Mouse (Mus musculus) lung, embryonic 16.5 days (tissue): ENCODE measurements around the gene Mup18. TPM values are rescaled to one million over a fixed set of nuclear protein-coding genes. Genes with fewer than 3 reads are reported as not detected.
"Not testable (repeated sequence)": the region's sequence is repeated elsewhere in the genome, so short reads cannot be mapped to it uniquely, and the experiment has no call there.

Experiments used
- ATAC-seq: fragments of 200-750 bp; cut with Nextera tagmentation; 2 replicates; pipeline ENCODE4 v1.8.0; 2017; ENCODE audit warnings: low read depth, mild to moderate bottlenecking, moderate library complexity
- H3K27ac ChIP-seq: fragments of 300-500 bp; sonication (generic); 2 replicates; pipeline ENCODE4 v1.5.1; 2014; ENCODE audit warnings: mild to moderate bottlenecking, control low read depth, low read length
- H3K27me3 ChIP-seq: fragments of 300-500 bp; sonication (generic); 2 replicates; pipeline ENCODE4 v1.6.1; 2014; ENCODE audit warnings: low read depth, low read length, mixed read lengths; ENCODE audit not compliant: control insufficient read depth, insufficient read depth
- H3K36me3 ChIP-seq: fragments of 300-500 bp; sonication (generic); 2 replicates; pipeline ENCODE4 v1.6.1; 2014; ENCODE audit warnings: low read length; ENCODE audit not compliant: control insufficient read depth, insufficient read depth
- H3K4me1 ChIP-seq: fragments of 300-500 bp; sonication (generic); replicated peaks from 2 replicates; pipeline ENCODE4 v1.6.1; 2014; ENCODE audit warnings: low read length, mixed read lengths; ENCODE audit not compliant: control insufficient read depth, insufficient read depth
- H3K4me2 ChIP-seq: fragments of 300-500 bp; sonication (generic); 2 replicates; pipeline ENCODE4 v1.6.1; 2014; ENCODE audit warnings: low read depth, low read length, control low read depth
- H3K4me3 ChIP-seq: fragments of 300-500 bp; sonication (generic); 2 replicates; pipeline ENCODE4 v1.5.1; 2014; ENCODE audit warnings: mild to moderate bottlenecking, low read length, control low read depth
- H3K9ac ChIP-seq: fragments of 300-500 bp; sonication (generic); 2 replicates; pipeline ENCODE4 v1.6.1; 2014; ENCODE audit warnings: low read length, control low read depth
- H3K9me3 ChIP-seq: fragments of 300-500 bp; sonication (generic); 2 replicates; pipeline ENCODE4 v1.6.1; 2016; ENCODE audit warnings: low read length; ENCODE audit not compliant: control insufficient read depth
- WGBS: fragments of 180-500 bp; shearing (Covaris S2); extraction: QIAGEN DNeasy Blood & Tissue Kit; methylation state at CpG from one replicate; pipeline ENCODE4 v1.1.7; 2014; 5-methylcytosine and 5-hydroxymethylcytosine counted together
- polyA plus RNA-seq: library from polyadenylated mRNA; unstranded; fragments of >200 nt; fragmentation: Nextera tagmentation; extraction: Ambion mirVana; gene quantifications from 2 replicates; pipeline ENCODE4 v1.2.1, GENCODE M21; 2015

Mup18 gene
- not detected in 2 replicates for polyA plus RNA-seq

- not testable (repeated sequence) for H3K4me1 ChIP-seq, H3K27ac ChIP-seq, H3K4me2 ChIP-seq, H3K36me3 ChIP-seq, H3K9me3 ChIP-seq, H3K4me3 ChIP-seq, ATAC-seq, H3K27me3 ChIP-seq, H3K9ac ChIP-seq
- WGBS: 74% methylated on average over 2 of the region's 2 CpGs
Measured at GRCm38 (mm10) chr4:61674036-61674435, at the start of gene Mup18. Gene Mup18 (minus strand): TSS chr4:61674136.

- H3K27ac ChIP-seq, H3K9ac ChIP-seq, H3K36me3 ChIP-seq, H3K4me2 ChIP-seq, H3K4me3 ChIP-seq, H3K4me1 ChIP-seq, ATAC-seq, H3K9me3 ChIP-seq, H3K27me3 ChIP-seq: not testable (repeated sequence)
- 83% methylated on average over 6 of the region's 6 CpGs for WGBS
Measured at GRCm38 (mm10) chr4:61714296-61714695, 40.4 kb upstream of the Mup18 start.

Other genes with a start within 250 kb of the Mup18 start
- not detected in 2 replicates for gene Mup15, start 234.4 kb downstream of the Mup18 start, polyA plus RNA-seq
- not detected in 2 replicates for gene Mup16, start 154.6 kb downstream of the Mup18 start, polyA plus RNA-seq
- gene Mup17, start 78.3 kb downstream of the Mup18 start, polyA plus RNA-seq: not detected in 2 replicates
- not detected in 2 replicates for gene Mup19, start 108.1 kb upstream of the Mup18 start, polyA plus RNA-seq
- gene Mup5, start 161.1 kb upstream of the Mup18 start, polyA plus RNA-seq: not detected in 2 replicates